Mouse (Mus musculus): ENCODE measurements around the gene Olfr48. TPM values are rescaled to one million over a fixed set of nuclear protein-coding genes. Genes with fewer than 3 reads are reported as not detected.

Olfr48 gene
- total RNA-seq (2021): not detected
- long read RNA-seq, experiment 1: 0 reads
- long read RNA-seq, experiment 2: 0 reads

GRCm38 (mm10) chr2:89848105-89848504 is at the start of gene Olfr48:
Olfr48 (minus strand) TSS chr2:89848205.
- H3K4me3 ChIP-seq: no peak within 1 kb of the TSS
- no peak within 1 kb of the TSS for H3K27ac ChIP-seq
- no peak for DNase-seq (ENCODE audit: low spot score in 2 of 2)
- no peak for TF ChIP-seq CTCF (conservative IDR thresholded peaks at IDR 0.05)

DNA sequence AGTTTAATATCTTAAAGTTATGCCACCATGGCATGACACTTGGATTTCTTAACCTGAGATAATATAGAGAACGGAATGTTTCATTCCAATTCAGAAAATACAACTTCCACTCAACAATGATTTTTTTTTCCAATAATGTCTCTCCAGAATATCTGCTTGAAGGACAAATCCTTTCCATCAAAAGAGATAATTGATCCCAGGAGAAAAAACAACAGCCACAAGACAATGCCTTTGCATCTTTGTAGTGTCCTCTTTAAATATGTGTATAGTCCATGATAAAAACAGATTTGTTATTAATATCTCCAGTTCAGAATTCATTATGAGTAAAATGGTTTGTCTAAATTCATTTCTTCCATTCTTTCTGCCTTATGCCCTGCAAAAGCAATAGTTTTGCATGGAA is 30.1 kb upstream of the Olfr48 start, which contains the start of gene Olfr1257:
Gene Olfr1257, plus strand, starts transcription at position 301 of the 400 bp plus-strand sequence.
- H3K27ac ChIP-seq: no peak within 1 kb of the TSS
- TF ChIP-seq CTCF (conservative IDR thresholded peaks at IDR 0.05): no peak
- DNase-seq (ENCODE audit: low spot score in 2 of 2): no peak
- no peak within 1 kb of the TSS for H3K4me3 ChIP-seq

- no peak for DNase-seq (ENCODE audit: low spot score in 2 of 2)
- no peak for TF ChIP-seq CTCF (conservative IDR thresholded peaks at IDR 0.05)
- no peak overlapping the region for H3K27ac ChIP-seq
- H3K4me3 ChIP-seq: no peak overlapping the region
Measured at GRCm38 (mm10) chr2:89849230-89849629, 1.2 kb upstream of the Olfr48 start.

DNA sequence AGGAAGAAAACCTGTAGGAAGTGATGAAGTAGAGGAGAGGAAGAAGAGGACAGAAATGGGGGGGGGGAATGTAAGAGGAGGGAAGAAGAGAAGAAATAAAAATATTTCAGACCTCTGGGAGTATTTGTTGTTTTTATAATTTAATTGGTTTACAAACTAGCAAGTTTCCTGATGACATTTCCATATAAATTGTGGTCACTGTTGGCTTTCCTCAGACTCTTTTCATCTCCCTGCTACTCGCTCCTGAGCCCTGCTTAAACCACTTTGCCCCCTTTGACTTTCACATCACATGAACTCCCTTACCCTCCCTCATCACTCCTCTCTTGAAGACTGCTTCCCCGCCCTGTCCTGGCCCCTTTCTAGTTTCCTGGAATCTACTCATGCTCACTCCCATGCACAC is 6.5 kb downstream of the Olfr48 start, which contains the start of gene Olfr1256:
Gene Olfr1256, minus strand, starts transcription at position 101 of the 400 bp plus-strand sequence.
- Histone ChIP-seq H3K4me3 (no peak within 1 kb of the TSS), H3K27ac (no peak within 1 kb of the TSS)
- no peak for TF ChIP-seq CTCF (conservative IDR thresholded peaks at IDR 0.05)
- DNase-seq (ENCODE audit: low spot score in 2 of 2): no peak

GRCm38 (mm10) chr2:89820216-89820615 is 27.8 kb downstream of the Olfr48 start:
- no peak overlapping the region for H3K27ac ChIP-seq
- no peak overlapping the region for H3K4me3 ChIP-seq
- no peak for TF ChIP-seq CTCF (conservative IDR thresholded peaks at IDR 0.05)
- no peak for DNase-seq (ENCODE audit: low spot score in 2 of 2)

- no peak for TF ChIP-seq CTCF (conservative IDR thresholded peaks at IDR 0.05)
- H3K27ac ChIP-seq: no peak within 1 kb of the TSS
- no peak within 1 kb of the TSS for H3K4me3 ChIP-seq
- no peak for DNase-seq (ENCODE audit: low spot score in 2 of 2)
Measured at GRCm38 (mm10) chr2:89811751-89812150, 36.3 kb downstream of the Olfr48 start, which contains the start of gene Olfr1255. Olfr1255 (plus strand) TSS chr2:89812051.

DNA sequence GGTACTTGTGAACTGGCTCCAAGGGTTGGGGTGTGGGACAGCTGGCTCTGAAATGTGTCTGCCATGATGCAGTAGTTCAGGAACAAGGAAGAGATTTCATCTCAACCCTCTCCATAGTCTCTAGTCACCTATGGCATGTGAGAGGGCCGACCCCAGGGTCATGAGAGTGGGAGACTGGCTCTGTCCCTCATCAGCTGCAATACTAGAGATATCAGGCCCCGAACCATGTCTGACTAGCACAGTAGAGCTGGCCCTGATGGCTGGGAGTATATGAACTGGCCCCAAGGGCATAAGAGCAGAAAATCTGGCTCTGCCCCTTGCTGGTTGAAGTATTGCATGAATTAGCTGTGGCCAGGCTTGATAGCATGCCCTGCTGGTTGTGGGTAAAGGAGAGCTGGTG is 37.3 kb downstream of the Olfr48 start:
- DNase-seq (ENCODE audit: low spot score in 2 of 2): no peak
- Histone ChIP-seq H3K27ac (no peak overlapping the region), H3K4me3 (no peak overlapping the region)
- no peak for TF ChIP-seq CTCF (conservative IDR thresholded peaks at IDR 0.05)

GRCm38 (mm10) chr2:89799583-89799982 is 48.4 kb downstream of the Olfr48 start:
- DNase-seq (ENCODE audit: low spot score in 2 of 2): no peak
- H3K4me3 ChIP-seq: no peak overlapping the region
- peak; percentile 64 for TF ChIP-seq CTCF (conservative IDR thresholded peaks at IDR 0.05)
- H3K27ac ChIP-seq: no peak overlapping the region

DNA sequence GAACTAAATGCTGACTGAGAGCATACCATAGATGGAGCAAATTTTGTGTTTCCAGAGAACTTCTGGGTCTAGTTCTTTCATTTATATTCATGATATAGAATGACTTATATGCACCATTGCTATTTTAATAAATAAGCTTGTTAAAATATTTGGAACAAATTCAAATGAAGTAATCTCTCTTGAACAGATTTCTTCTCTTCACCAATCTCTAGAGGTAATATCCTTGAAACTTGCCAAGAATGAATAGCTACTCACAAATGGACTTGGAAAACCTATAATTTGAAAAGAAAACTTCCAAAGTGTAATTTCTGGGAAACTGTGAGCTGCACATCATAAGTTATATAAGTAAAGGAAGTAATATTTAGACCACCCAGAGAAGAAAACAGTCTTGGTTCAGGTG is 54.5 kb downstream of the Olfr48 start, which contains the start of gene Olfr1254:
Gene Olfr1254, minus strand, starts transcription at position 101 of the 400 bp plus-strand sequence.
- Histone ChIP-seq H3K27ac (no peak within 1 kb of the TSS), H3K4me3 (no peak within 1 kb of the TSS)
- no peak for TF ChIP-seq CTCF (conservative IDR thresholded peaks at IDR 0.05)
- DNase-seq (ENCODE audit: low spot score in 2 of 2): no peak

Other genes with a start within 250 kb of the Olfr48 start
- gene Olfr1247, start 234.1 kb downstream of the Olfr48 start, total RNA-seq (2021): under 1 TPM; 0.10 TPM
- gene Olfr1248, start 230.0 kb downstream of the Olfr48 start, total RNA-seq (2021): not detected
- not detected for gene Olfr1249, start 213.2 kb downstream of the Olfr48 start, total RNA-seq (2021)
- gene Olfr1250, start 186.7 kb downstream of the Olfr48 start, total RNA-seq (2021): not detected
- gene Olfr1251, start 176.3 kb downstream of the Olfr48 start, total RNA-seq (2021): not detected
- gene Olfr1252, start 123.2 kb downstream of the Olfr48 start, total RNA-seq (2021): not detected
- gene Olfr1253, start 91.1 kb downstream of the Olfr48 start, total RNA-seq (2021): not detected
- not detected for gene Olfr1254, start 54.6 kb downstream of the Olfr48 start, total RNA-seq (2021)
- not detected for gene Olfr1255, start 36.2 kb downstream of the Olfr48 start, total RNA-seq (2021)
- gene Olfr1256, start 6.7 kb downstream of the Olfr48 start, total RNA-seq (2021): not detected
- gene Olfr1257, start 30.2 kb upstream of the Olfr48 start, total RNA-seq (2021): not detected
- not detected for gene Olfr1258, start 79.1 kb upstream of the Olfr48 start, total RNA-seq (2021)
- not detected for gene Olfr1259, start 100.5 kb upstream of the Olfr48 start, total RNA-seq (2021)
- gene Olfr1260, start 126.1 kb upstream of the Olfr48 start, total RNA-seq (2021): not detected
- not detected for gene Olfr1261, start 143.0 kb upstream of the Olfr48 start, total RNA-seq (2021)
- not detected for gene Olfr1262, start 151.9 kb upstream of the Olfr48 start, total RNA-seq (2021)
- gene Olfr1263, start 163.9 kb upstream of the Olfr48 start, total RNA-seq (2021): not detected
- gene Olfr1264, start 177.4 kb upstream of the Olfr48 start, total RNA-seq (2021): not detected
- gene Olfr1265, start 187.1 kb upstream of the Olfr48 start, total RNA-seq (2021): not detected
- gene Olfr140, start 215.4 kb upstream of the Olfr48 start, total RNA-seq (2021): not detected